Mouse (Mus musculus): ENCODE measurements around the gene Klf11.

Gene Klf11

GRCm38 (mm10) chr12:24705502-24706263 is 54.6 kb downstream of the Klf11 start:
- DNase-seq: no peak

- peak; percentile 73 for DNase-seq
These were observed 55.8 kb downstream of the Klf11 start for GRCm38 (mm10) chr12:24706764-24707479.

GRCm38 (mm10) chr12:24707480-24707802 is 56.4 kb downstream of the Klf11 start:
- no peak for DNase-seq

- DNase-seq: peak; percentile 98
These were observed 57.1 kb downstream of the Klf11 start, which contains the start of gene Rrm2 for GRCm38 (mm10) chr12:24707954-24708823. TSS of gene Rrm2 (plus strand) at chr12:24708241.

- no peak for DNase-seq
These were observed 57.7 kb downstream of the Klf11 start for GRCm38 (mm10) chr12:24708824-24709218.

- DNase-seq: peak; percentile 47
These were observed 58.3 kb downstream of the Klf11 start for GRCm38 (mm10) chr12:24709409-24709808.

GRCm38 (mm10) chr12:24709831-24710508 is 58.9 kb downstream of the Klf11 start:
- peak; percentile 52 for DNase-seq

- peak; percentile 49 for DNase-seq
These were observed 59.6 kb downstream of the Klf11 start for GRCm38 (mm10) chr12:24710672-24711071.

Data from thymus, postnatal 14 days (tissue).